Mouse (Mus musculus) forebrain, embryonic 11.5 days (tissue): ENCODE data around the gene Fam216a. TPM values are rescaled to one million over a fixed set of nuclear protein-coding genes. Genes with fewer than 3 reads are reported as not detected.
"Not testable (repeated sequence)": the region's sequence is repeated elsewhere in the genome, so short reads cannot be mapped to it uniquely, and the experiment has no call there.

Source experiments
- ATAC-seq: fragments of 200-750 bp; cut with Nextera tagmentation; replicated peaks from 2 replicates; pipeline ENCODE4 v1.8.0; 2017; ENCODE audit warnings: moderate TSS enrichment; ENCODE audit not compliant: low FRiP score
- DNase-seq: peaks from one replicate; pipeline ENCODE4 v3.0.0-alpha.2; 2017; ENCODE audit warnings: low spot score
- H3K27ac ChIP-seq: fragments of 300-500 bp; sonication (generic); 2 replicates; pipeline ENCODE4 v1.5.1; 2014; ENCODE audit warnings: low read depth, low read length
- H3K27me3 ChIP-seq: fragments of 300-500 bp; sonication (generic); 2 replicates; pipeline ENCODE4 v1.6.1; 2014; ENCODE audit warnings: mild to moderate bottlenecking, low read length, mixed read lengths; ENCODE audit not compliant: control insufficient read depth, insufficient read depth
- H3K36me3 ChIP-seq: fragments of 300-500 bp; sonication (generic); 2 replicates; pipeline ENCODE4 v1.6.1; 2014; ENCODE audit warnings: mild to moderate bottlenecking, low read length, moderate library complexity, mixed read lengths; ENCODE audit not compliant: control insufficient read depth, insufficient read depth
- H3K4me1 ChIP-seq: fragments of 300-500 bp; sonication (generic); replicated peaks from 2 replicates; pipeline ENCODE4 v1.6.1; 2014; ENCODE audit warnings: low read length, mixed read lengths; ENCODE audit not compliant: control insufficient read depth, insufficient read depth
- H3K4me2 ChIP-seq: fragments of 300-500 bp; sonication (generic); 2 replicates; pipeline ENCODE4 v1.6.1; 2014; ENCODE audit warnings: low read depth, mild to moderate bottlenecking, low read length, moderate library complexity, mixed read lengths; ENCODE audit not compliant: severe bottlenecking
- H3K4me3 ChIP-seq: fragments of 300-500 bp; sonication (generic); 2 replicates; pipeline ENCODE4 v1.5.1; 2014; ENCODE audit warnings: low read depth, low read length
- H3K9ac ChIP-seq: fragments of 300-500 bp; sonication (generic); 2 replicates; pipeline ENCODE4 v1.6.1; 2014; ENCODE audit warnings: low read length
- H3K9me3 ChIP-seq: fragments of 300-500 bp; sonication (generic); 2 replicates; pipeline ENCODE4 v1.6.1; 2016; ENCODE audit warnings: low read length, mixed read lengths; ENCODE audit not compliant: control insufficient read depth
- whole genome bisulfite sequencing: fragments of 180-500 bp; shearing (Covaris S2); extraction: QIAGEN DNeasy Blood & Tissue Kit; methylation state at CpG from one replicate; pipeline ENCODE4 v1.1.7; 2014; 5-methylcytosine and 5-hydroxymethylcytosine counted together
- polyA plus RNA-seq: library from polyadenylated mRNA; unstranded; fragments of >200 nt; fragmentation: Nextera tagmentation; extraction: Ambion mirVana; gene quantifications from 2 replicates; pipeline ENCODE4 v1.2.1, GENCODE M21; 2014

Gene Fam216a
- polyA plus RNA-seq, 1 experiment from 2014 or later = 110 TPM

GRCm38 (mm10) chr5:122320205-122320781, 51.9 kb downstream of the Fam216a start:
- no peak overlapping the region for H3K4me3 ChIP-seq
- H3K9ac ChIP-seq = no peak overlapping the region
- no peaks in the 10 kb centered on the region for H3K27me3 ChIP-seq
- H3K4me2 ChIP-seq = no peak overlapping the region
- DNase-seq = no peak
- no peaks in the 10 kb centered on the region for H3K9me3 ChIP-seq
- no peak for ATAC-seq
- H3K27ac ChIP-seq = no peak overlapping the region
- 89% methylated on average over 12 of the region's 12 CpGs for WGBS
- no peaks in the 10 kb centered on the region; the same call in 1 of the 2 replicates for H3K36me3 ChIP-seq
- H3K4me1 ChIP-seq = no peaks in the 10 kb centered on the region

GRCm38 (mm10) chr5:122319474-122320204, 52.5 kb downstream of the Fam216a start:
- Histone ChIP-seq H3K27me3 (no peaks in the 10 kb centered on the region), H3K4me3 (no peak overlapping the region), H3K9me3 (no peaks in the 10 kb centered on the region), H3K36me3 (no peaks in the 10 kb centered on the region; the same call in 1 of the 2 replicates), H3K4me1 (no peaks in the 10 kb centered on the region), H3K4me2 (no peak overlapping the region), H3K9ac (no peak overlapping the region), H3K27ac (no peak overlapping the region)
- ATAC-seq = no peak
- DNase-seq = no peak
- 82% methylated on average over 14 of the region's 14 CpGs for WGBS

- not testable (repeated sequence) for H3K9ac ChIP-seq, H3K9me3 ChIP-seq, H3K27me3 ChIP-seq, H3K36me3 ChIP-seq, H3K4me2 ChIP-seq, ATAC-seq, H3K27ac ChIP-seq, H3K4me1 ChIP-seq, DNase-seq, H3K4me3 ChIP-seq
- WGBS = 72% methylated on average over 3 of the region's 3 CpGs
Measured at GRCm38 (mm10) chr5:122318976-122319375, 53.2 kb downstream of the Fam216a start.

GRCm38 (mm10) chr5:122318100-122318499, 54.1 kb downstream of the Fam216a start:
- 71% methylated on average over 3 of the region's 3 CpGs for WGBS
- Histone ChIP-seq H3K27ac (no peak overlapping the region), H3K36me3 (peaks cover 2% of the 10 kb centered on the region; the same call in 1 of the 2 replicates), H3K4me1 (no peaks in the 10 kb centered on the region), H3K27me3 (no peaks in the 10 kb centered on the region), H3K9me3 (no peaks in the 10 kb centered on the region), H3K4me2 (no peak overlapping the region), H3K4me3 (no peak overlapping the region), H3K9ac (no peak overlapping the region)
- no peak for DNase-seq
- ATAC-seq = no peak

GRCm38 (mm10) chr5:122317329-122318045, 54.7 kb downstream of the Fam216a start:
- Histone ChIP-seq H3K9ac (no peak overlapping the region), H3K27ac (no peak overlapping the region), H3K4me2 (no peak overlapping the region), H3K4me3 (no peak overlapping the region), H3K36me3 (peaks cover 2% of the 10 kb centered on the region; the same call in 1 of the 2 replicates), H3K27me3 (no peaks in the 10 kb centered on the region), H3K4me1 (no peaks in the 10 kb centered on the region), H3K9me3 (no peaks in the 10 kb centered on the region)
- 81% methylated on average over 11 of the region's 11 CpGs for WGBS
- DNase-seq = no peak
- no peak for ATAC-seq

GRCm38 (mm10) chr5:122314966-122315667, 57.0 kb downstream of the Fam216a start:
- Histone ChIP-seq H3K27me3 (no peaks in the 10 kb centered on the region), H3K4me2 (no peak overlapping the region), H3K4me1 (no peaks in the 10 kb centered on the region), H3K36me3 (peaks cover 2% of the 10 kb centered on the region; the same call in 1 of the 2 replicates), H3K9me3 (no peaks in the 10 kb centered on the region), H3K27ac (no peak overlapping the region), H3K9ac (no peak overlapping the region), H3K4me3 (no peak overlapping the region)
- WGBS = 79% methylated on average over 20 of the region's 20 CpGs
- peak; percentile 49 for DNase-seq
- ATAC-seq = no peak

Other genes starting within 250 kb of the Fam216a start
- gene Ccdc63, start 231.5 kb downstream of the Fam216a start, polyA plus RNA-seq = not detected in 2 replicates
- 364 and 378 TPM in 2 replicates for gene Ppp1cc, start 214.1 kb downstream of the Fam216a start, polyA plus RNA-seq
- gene Hvcn1, start 165.6 kb downstream of the Fam216a start, polyA plus RNA-seq = 8.6 and 11.1 TPM in 2 replicates
- gene Tctn1, start 107.9 kb downstream of the Fam216a start, polyA plus RNA-seq = 5.2 and 7.5 TPM in 2 replicates
- gene Pptc7, start 88.0 kb downstream of the Fam216a start, polyA plus RNA-seq = 9.1 and 9.8 TPM in 2 replicates
- gene Rad9b, start 18.1 kb downstream of the Fam216a start, polyA plus RNA-seq = 9.8 and 12.6 TPM in 2 replicates
- gene Vps29, start 18.0 kb downstream of the Fam216a start, polyA plus RNA-seq = 174 and 181 TPM in 2 replicates
- gene Gpn3, start 488 bp downstream of the Fam216a start, polyA plus RNA-seq = 65.0 and 77.7 TPM in 2 replicates
- gene Arpc3, start 19.5 kb upstream of the Fam216a start, polyA plus RNA-seq = 64.5 and 71.2 TPM in 2 replicates
- 28.3 and 31.9 TPM in 2 replicates for gene Anapc7, start 49.3 kb upstream of the Fam216a start, polyA plus RNA-seq
- 58.7 and 60.6 TPM in 2 replicates for gene Atp2a2, start 129.9 kb upstream of the Fam216a start, polyA plus RNA-seq
- gene Ift81, start 242.2 kb upstream of the Fam216a start, polyA plus RNA-seq = 49.4 TPM in 2 replicates